16 mouse cellular contexts compared by ENCODE assay signal in genomic region chr5:45903246-45903645, GRCm38 (mm10).
"Had no signal": no experiment of that assay in that cellular context is flagged by ENCODE, and none has a peak within 500 bp of the region (broad histone marks: within the 10 kb centered on the region; RNA-seq: fewer than 3 reads in every experiment).

No protein-coding gene starts in this region.

- H3K4me3 ChIP-seq: lung, embryonic 15.5 days; megakaryocyte, embryonic 14.5 days; midbrain, embryonic 13.5 days; midbrain, embryonic 15.5 days; neural tube, embryonic 12.5 days; stomach, embryonic 15.5 days had no signal

- H3K4me2 ChIP-seq: lung, embryonic 15.5 days; midbrain, embryonic 13.5 days; midbrain, embryonic 15.5 days; neural tube, embryonic 12.5 days; stomach, embryonic 15.5 days had no signal

- H3K27ac ChIP-seq: lung, embryonic 15.5 days; macrophage; midbrain, embryonic 13.5 days; midbrain, embryonic 15.5 days; neural tube, embryonic 12.5 days; stomach, embryonic 15.5 days; stomach, postnatal 0 days had no signal

- ATAC-seq: lung, postnatal 0 days; midbrain, embryonic 13.5 days; midbrain, embryonic 15.5 days had no signal

- H3K27me3 ChIP-seq: lung, embryonic 15.5 days; megakaryocyte, embryonic 14.5 days; midbrain, embryonic 13.5 days; midbrain, embryonic 15.5 days; neural tube, embryonic 12.5 days; stomach, embryonic 15.5 days had no signal

- H3K9ac ChIP-seq: lung, embryonic 15.5 days; midbrain, embryonic 13.5 days; midbrain, embryonic 15.5 days; neural tube, embryonic 12.5 days; stomach, embryonic 15.5 days had no signal

- DNase-seq: lung, adult 2 months; lung, postnatal 14 days; lung, postnatal 36 days; right cerebral cortex, postnatal 14 days; thymus, adult 2 months; thymus, postnatal 25 days; thymus, postnatal 4 days had no signal

- H3K4me1 ChIP-seq: lung, embryonic 15.5 days; megakaryocyte, embryonic 14.5 days; midbrain, embryonic 13.5 days; midbrain, embryonic 15.5 days; neural tube, embryonic 12.5 days; stomach, embryonic 15.5 days had no signal

- H3K36me3 ChIP-seq: lung, embryonic 15.5 days; midbrain, embryonic 13.5 days; midbrain, embryonic 15.5 days; neural tube, embryonic 12.5 days; stomach, embryonic 15.5 days had no signal

- H3K9me3 ChIP-seq: lung, embryonic 15.5 days; megakaryocyte, embryonic 14.5 days; midbrain, embryonic 13.5 days; midbrain, embryonic 15.5 days; neural tube, embryonic 12.5 days; stomach, embryonic 15.5 days had no signal
